Mouse (Mus musculus): ENCODE results near the gene Gss. TPM values are rescaled to one million over a fixed set of nuclear protein-coding genes. Genes with fewer than 3 reads are reported as not detected.
"Not testable (repeated sequence)": the region's sequence is repeated elsewhere in the genome, so short reads cannot be mapped to it uniquely, and the experiment has no call there.

Gene Gss
- polyA plus RNA-seq, 1 experiment from 2014 or later: 21.4 TPM

GRCm38 (mm10) chr2:155552336-155552735 is 40.3 kb downstream of the Gss start:
- no peaks in the 10 kb centered on the region for H3K27me3 ChIP-seq (ENCODE audit: control insufficient read depth, insufficient read depth, low read length)
- no peaks in the 10 kb centered on the region for H3K4me1 ChIP-seq (ENCODE audit: control insufficient read depth, insufficient read depth, low read length)
- no peaks in the 10 kb centered on the region for H3K9me3 ChIP-seq (replicated peaks; ENCODE audit: control insufficient read depth, low read length)
- H3K36me3 ChIP-seq (ENCODE audit: control insufficient read depth, insufficient read depth, low read length): no peaks in the 10 kb centered on the region
- no peak overlapping the region for H3K27ac ChIP-seq (ENCODE audit: low read depth, low read length)
- H3K9ac ChIP-seq (ENCODE audit: low read depth, low read length): no peak overlapping the region
- no peak overlapping the region for H3K4me2 ChIP-seq
- H3K4me3 ChIP-seq (ENCODE audit: low read depth, low read length): no peak overlapping the region
- no peak for ATAC-seq (replicated peaks; ENCODE audit: insufficient number of reproducible peaks, low FRiP score, low TSS enrichment)

GRCm38 (mm10) chr2:155546955-155547354 is 45.7 kb downstream of the Gss start:
- no peak overlapping the region for H3K4me3 ChIP-seq (ENCODE audit: low read depth, low read length)
- H3K9ac ChIP-seq (ENCODE audit: low read depth, low read length): no peak overlapping the region
- no peak for ATAC-seq (replicated peaks; ENCODE audit: insufficient number of reproducible peaks, low FRiP score, low TSS enrichment)
- no peak overlapping the region for H3K4me2 ChIP-seq
- H3K4me1 ChIP-seq (ENCODE audit: control insufficient read depth, insufficient read depth, low read length): no peaks in the 10 kb centered on the region
- WGBS (ENCODE audit: insufficient replicate concordance): 64% methylated on average over 1 of the region's 1 CpGs
- H3K27me3 ChIP-seq (ENCODE audit: control insufficient read depth, insufficient read depth, low read length): no peaks in the 10 kb centered on the region
- H3K27ac ChIP-seq (ENCODE audit: low read depth, low read length): no peak overlapping the region
- H3K9me3 ChIP-seq (replicated peaks; ENCODE audit: control insufficient read depth, low read length): no peaks in the 10 kb centered on the region
- H3K36me3 ChIP-seq (ENCODE audit: control insufficient read depth, insufficient read depth, low read length): no peaks in the 10 kb centered on the region

DNA sequence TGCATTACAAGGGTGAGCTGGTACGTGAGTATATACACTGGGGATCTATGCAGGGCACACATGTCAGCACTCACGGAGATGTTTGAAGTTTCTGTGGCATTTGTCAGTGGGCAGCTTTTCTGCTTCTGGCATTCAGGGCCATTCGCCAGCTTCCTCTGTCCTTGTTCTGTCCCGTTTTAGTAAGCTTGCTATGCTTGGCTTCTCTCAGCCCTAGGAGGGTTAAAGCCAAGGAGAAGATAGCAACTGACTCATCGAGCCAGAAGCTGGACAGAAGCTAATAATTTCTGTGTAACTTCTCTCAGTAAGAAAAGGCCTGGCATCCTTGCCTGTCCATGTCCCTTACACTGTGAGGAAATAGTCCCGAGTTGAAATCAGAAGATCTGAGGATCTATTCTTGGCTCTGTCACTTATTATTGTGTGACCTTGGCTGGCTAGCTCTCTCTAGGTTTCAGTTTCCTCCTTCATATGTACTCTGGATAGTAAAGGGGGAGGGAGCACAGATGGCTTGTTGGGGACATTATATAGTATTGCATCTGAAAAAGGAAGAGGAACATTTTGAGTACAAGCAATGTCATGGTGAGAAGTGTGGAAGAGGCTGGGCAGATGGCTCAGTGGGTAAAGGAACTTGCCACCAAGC is 51.7 kb downstream of the Gss start:
- Histone ChIP-seq H3K4me1 (ENCODE audit: control insufficient read depth, insufficient read depth, low read length) (0 out of 2 replicates have a peak, but pooled peaks cover 2% of the 10 kb centered on the region), H3K27ac (ENCODE audit: low read depth, low read length) (peak overlapping the region; percentile 59), H3K36me3 (ENCODE audit: control insufficient read depth, insufficient read depth, low read length) (no peaks in the 10 kb centered on the region), H3K9ac (ENCODE audit: low read depth, low read length) (no peak overlapping the region; the same call in 1 of the 2 replicates), H3K9me3 (replicated peaks; ENCODE audit: control insufficient read depth, low read length) (no peaks in the 10 kb centered on the region), H3K4me2 (peak overlapping the region; percentile 17; the same call in 1 of the 2 replicates), H3K4me3 (ENCODE audit: low read depth, low read length) (no peak overlapping the region), H3K27me3 (ENCODE audit: control insufficient read depth, insufficient read depth, low read length) (no peaks in the 10 kb centered on the region)
- no peak for ATAC-seq (replicated peaks; ENCODE audit: insufficient number of reproducible peaks, low FRiP score, low TSS enrichment)
- 41% methylated on average over 6 of the region's 6 CpGs for WGBS (ENCODE audit: insufficient replicate concordance)

- Histone ChIP-seq H3K36me3 (ENCODE audit: control insufficient read depth, insufficient read depth, low read length) (no peaks in the 10 kb centered on the region), H3K27me3 (ENCODE audit: control insufficient read depth, insufficient read depth, low read length) (no peaks in the 10 kb centered on the region), H3K4me2 (no peak overlapping the region), H3K9ac (ENCODE audit: low read depth, low read length) (no peak overlapping the region), H3K9me3 (replicated peaks; ENCODE audit: control insufficient read depth, low read length) (no peaks in the 10 kb centered on the region), H3K4me3 (ENCODE audit: low read depth, low read length) (no peak overlapping the region), H3K4me1 (ENCODE audit: control insufficient read depth, insufficient read depth, low read length) (0 out of 2 replicates have a peak, but pooled peaks cover 2% of the 10 kb centered on the region), H3K27ac (ENCODE audit: low read depth, low read length) (no peak overlapping the region)
- no peak for ATAC-seq (replicated peaks; ENCODE audit: insufficient number of reproducible peaks, low FRiP score, low TSS enrichment)
Measured at GRCm38 (mm10) chr2:155539696-155540095, 52.9 kb downstream of the Gss start.

DNA sequence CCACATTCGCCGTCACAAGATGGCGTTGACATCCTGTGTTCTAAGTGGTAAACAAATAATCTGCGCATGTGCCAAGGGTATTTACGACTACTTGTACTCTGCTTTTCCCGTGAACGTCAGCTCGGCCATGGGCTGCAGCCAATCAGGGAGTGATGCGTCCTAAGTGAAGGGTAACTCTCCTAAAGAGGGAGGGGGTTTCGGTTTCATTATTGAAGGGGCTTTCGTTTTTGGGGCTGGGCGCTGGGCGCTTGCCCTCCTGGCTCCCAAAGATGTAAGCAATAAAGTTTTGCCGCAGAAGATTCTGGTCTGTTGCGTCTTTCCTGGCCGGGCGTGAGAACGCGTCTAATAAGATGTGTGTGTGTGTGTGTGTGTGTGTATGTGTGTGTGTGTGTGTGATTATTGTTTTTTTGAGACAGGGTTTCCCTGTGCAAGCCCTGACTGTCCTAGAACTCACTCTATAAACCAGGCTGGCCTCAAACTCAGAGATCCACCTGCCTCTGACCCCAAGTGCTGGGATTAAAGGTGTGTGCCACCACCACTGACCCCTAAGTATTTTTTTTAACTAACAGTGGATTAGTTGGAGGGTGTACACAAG is 54.0 kb downstream of the Gss start:
- H3K9ac ChIP-seq (ENCODE audit: low read depth, low read length); ATAC-seq (replicated peaks; ENCODE audit: insufficient number of reproducible peaks, low FRiP score, low TSS enrichment); H3K27ac ChIP-seq (ENCODE audit: low read depth, low read length); H3K27me3 ChIP-seq (ENCODE audit: control insufficient read depth, insufficient read depth, low read length); H3K36me3 ChIP-seq (ENCODE audit: control insufficient read depth, insufficient read depth, low read length); H3K4me1 ChIP-seq (ENCODE audit: control insufficient read depth, insufficient read depth, low read length); H3K9me3 ChIP-seq (replicated peaks; ENCODE audit: control insufficient read depth, low read length); H3K4me2 ChIP-seq; H3K4me3 ChIP-seq (ENCODE audit: low read depth, low read length): not testable (repeated sequence)
- WGBS (ENCODE audit: insufficient replicate concordance): 72% methylated on average over 12 of the region's 19 CpGs

- no peak for ATAC-seq (replicated peaks; ENCODE audit: insufficient number of reproducible peaks, low FRiP score, low TSS enrichment)
- 0 out of 2 replicates have a peak, but pooled peaks cover 2% of the 10 kb centered on the region for H3K4me1 ChIP-seq (ENCODE audit: control insufficient read depth, insufficient read depth, low read length)
- no peaks in the 10 kb centered on the region for H3K36me3 ChIP-seq (ENCODE audit: control insufficient read depth, insufficient read depth, low read length)
- H3K9me3 ChIP-seq (replicated peaks; ENCODE audit: control insufficient read depth, low read length): no peaks in the 10 kb centered on the region
- H3K9ac ChIP-seq (ENCODE audit: low read depth, low read length): no peak overlapping the region
- no peaks in the 10 kb centered on the region for H3K27me3 ChIP-seq (ENCODE audit: control insufficient read depth, insufficient read depth, low read length)
- H3K27ac ChIP-seq (ENCODE audit: low read depth, low read length): no peak overlapping the region
- H3K4me3 ChIP-seq (ENCODE audit: low read depth, low read length): no peak overlapping the region
- H3K4me2 ChIP-seq: no peak overlapping the region
- WGBS (ENCODE audit: insufficient replicate concordance): 64% methylated on average over 5 of the region's 5 CpGs
Measured at GRCm38 (mm10) chr2:155537761-155538462, 54.7 kb downstream of the Gss start.

- Histone ChIP-seq H3K4me2 (no peak overlapping the region), H3K36me3 (ENCODE audit: control insufficient read depth, insufficient read depth, low read length) (no peaks in the 10 kb centered on the region), H3K27ac (ENCODE audit: low read depth, low read length) (no peak overlapping the region), H3K4me1 (ENCODE audit: control insufficient read depth, insufficient read depth, low read length) (0 out of 2 replicates have a peak, but pooled peaks cover 2% of the 10 kb centered on the region), H3K27me3 (ENCODE audit: control insufficient read depth, insufficient read depth, low read length) (no peaks in the 10 kb centered on the region), H3K9me3 (replicated peaks; ENCODE audit: control insufficient read depth, low read length) (no peaks in the 10 kb centered on the region), H3K4me3 (ENCODE audit: low read depth, low read length) (no peak overlapping the region), H3K9ac (ENCODE audit: low read depth, low read length) (no peak overlapping the region)
- no peak for ATAC-seq (replicated peaks; ENCODE audit: insufficient number of reproducible peaks, low FRiP score, low TSS enrichment)
Measured at GRCm38 (mm10) chr2:155536292-155536691, 56.3 kb downstream of the Gss start.

DNA sequence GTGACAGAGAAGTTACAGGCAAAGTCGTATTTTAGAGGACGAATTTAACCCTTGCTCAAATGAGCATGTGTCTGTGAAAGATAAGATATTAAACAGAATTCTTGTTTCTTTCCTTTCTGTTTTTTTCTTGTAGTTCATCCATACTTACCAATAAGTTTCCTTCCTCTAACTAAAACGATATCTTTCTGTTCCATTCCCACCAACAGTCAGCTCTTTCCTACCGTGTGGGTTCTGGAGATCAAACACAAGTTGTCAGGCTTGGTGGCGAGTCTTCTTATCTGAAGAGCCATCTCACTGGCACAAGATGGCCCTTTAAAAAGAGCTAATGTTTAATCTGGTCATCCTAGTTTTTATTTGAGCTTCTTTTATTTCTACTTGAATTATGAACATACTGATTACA is 65.2 kb downstream of the Gss start:
- Histone ChIP-seq H3K27me3 (ENCODE audit: control insufficient read depth, insufficient read depth, low read length) (no peaks in the 10 kb centered on the region), H3K9ac (ENCODE audit: low read depth, low read length) (no peak overlapping the region), H3K27ac (ENCODE audit: low read depth, low read length) (no peak overlapping the region), H3K4me3 (ENCODE audit: low read depth, low read length) (no peak overlapping the region), H3K9me3 (replicated peaks; ENCODE audit: control insufficient read depth, low read length) (no peaks in the 10 kb centered on the region), H3K4me1 (ENCODE audit: control insufficient read depth, insufficient read depth, low read length) (no peaks in the 10 kb centered on the region), H3K36me3 (ENCODE audit: control insufficient read depth, insufficient read depth, low read length) (no peaks in the 10 kb centered on the region), H3K4me2 (no peak overlapping the region)
- WGBS (ENCODE audit: insufficient replicate concordance): 56% methylated on average over 5 of the region's 5 CpGs
- ATAC-seq (replicated peaks; ENCODE audit: insufficient number of reproducible peaks, low FRiP score, low TSS enrichment): no peak

GRCm38 (mm10) chr2:155524378-155524777 is 68.2 kb downstream of the Gss start:
- Histone ChIP-seq H3K4me3 (ENCODE audit: low read depth, low read length) (no peak overlapping the region), H3K27ac (ENCODE audit: low read depth, low read length) (no peak overlapping the region), H3K9ac (ENCODE audit: low read depth, low read length) (no peak overlapping the region), H3K4me1 (ENCODE audit: control insufficient read depth, insufficient read depth, low read length) (no peaks in the 10 kb centered on the region), H3K27me3 (ENCODE audit: control insufficient read depth, insufficient read depth, low read length) (no peaks in the 10 kb centered on the region), H3K4me2 (no peak overlapping the region), H3K9me3 (replicated peaks; ENCODE audit: control insufficient read depth, low read length) (no peaks in the 10 kb centered on the region), H3K36me3 (ENCODE audit: control insufficient read depth, insufficient read depth, low read length) (no peaks in the 10 kb centered on the region)
- WGBS (ENCODE audit: insufficient replicate concordance): 56% methylated on average over 1 of the region's 1 CpGs
- ATAC-seq (replicated peaks; ENCODE audit: insufficient number of reproducible peaks, low FRiP score, low TSS enrichment): no peak
